Mouse (Mus musculus): Measurements from ENCODE around the gene Sash1. TPM values are rescaled to one million over a fixed set of nuclear protein-coding genes. Genes with fewer than 3 reads are reported as not detected.
"Not testable (repeated sequence)": the region's sequence is repeated elsewhere in the genome, so short reads cannot be mapped to it uniquely, and the experiment has no call there.

The Sash1 gene
- polyA plus RNA-seq, 1 experiment, result 19.9 TPM

- no peaks in the 10 kb centered on the region for H3K4me1 ChIP-seq (ENCODE audit: control insufficient read depth, insufficient read depth, insufficient read length, low read length)
- no peak for TF ChIP-seq POLR2A (IDR thresholded peaks at IDR 0.05; ENCODE audit: low read depth, low read length)
- TF ChIP-seq CTCF (IDR thresholded peaks at IDR 0.05; ENCODE audit: extremely low read depth, insufficient read length, insufficient replicate concordance, low read depth, low read length), result no peak
- H3K27me3 ChIP-seq (ENCODE audit: control insufficient read depth, insufficient read depth, low read length), result no peaks in the 10 kb centered on the region
- no peak overlapping the region for H3K27ac ChIP-seq (ENCODE audit: insufficient read depth, low read depth, low read length)
- WGBS, result 78% methylated on average over 13 of the region's 13 CpGs
- H3K36me3 ChIP-seq (ENCODE audit: control insufficient read depth, insufficient read depth, low read length), result peaks cover 10% of the 10 kb centered on the region; the same call in 1 of the 2 replicates
- H3K4me3 ChIP-seq (ENCODE audit: low read depth, low read length), result no peak overlapping the region
Observed at GRCm38 (mm10) chr10:8719345-8719744, 166.5 kb downstream of the Sash1 start.

DNA sequence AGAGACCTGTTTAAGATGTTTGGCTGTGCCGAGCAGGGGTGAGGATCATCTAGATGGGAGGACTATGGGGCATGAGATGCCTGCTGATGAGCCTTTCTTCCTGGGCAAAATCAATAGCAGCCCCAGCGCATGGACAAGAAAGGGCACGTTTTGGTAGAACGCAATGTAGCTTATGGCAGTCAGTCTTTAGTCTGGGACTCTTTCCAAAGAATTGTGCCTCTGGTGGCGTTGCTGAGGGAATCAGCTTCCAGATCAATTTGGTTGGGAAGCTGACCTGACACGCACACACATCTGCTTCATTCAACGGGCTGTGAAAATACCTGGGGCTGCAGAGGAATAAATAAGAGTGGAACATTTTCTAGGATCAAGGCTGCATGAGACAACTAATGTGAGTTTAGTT is 167.0 kb downstream of the Sash1 start:
- peaks cover 9% of the 10 kb centered on the region; the same call in 1 of the 2 replicates for H3K36me3 ChIP-seq (ENCODE audit: control insufficient read depth, insufficient read depth, low read length)
- H3K4me3 ChIP-seq (ENCODE audit: low read depth, low read length), result no peak overlapping the region
- no peaks in the 10 kb centered on the region for H3K27me3 ChIP-seq (ENCODE audit: control insufficient read depth, insufficient read depth, low read length)
- TF ChIP-seq CTCF (IDR thresholded peaks at IDR 0.05; ENCODE audit: extremely low read depth, insufficient read length, insufficient replicate concordance, low read depth, low read length), result no peak
- no peak for TF ChIP-seq POLR2A (IDR thresholded peaks at IDR 0.05; ENCODE audit: low read depth, low read length)
- WGBS, result 82% methylated on average over 7 of the region's 7 CpGs
- H3K27ac ChIP-seq (ENCODE audit: insufficient read depth, low read depth, low read length), result no peak overlapping the region
- no peaks in the 10 kb centered on the region for H3K4me1 ChIP-seq (ENCODE audit: control insufficient read depth, insufficient read depth, insufficient read length, low read length)

DNA sequence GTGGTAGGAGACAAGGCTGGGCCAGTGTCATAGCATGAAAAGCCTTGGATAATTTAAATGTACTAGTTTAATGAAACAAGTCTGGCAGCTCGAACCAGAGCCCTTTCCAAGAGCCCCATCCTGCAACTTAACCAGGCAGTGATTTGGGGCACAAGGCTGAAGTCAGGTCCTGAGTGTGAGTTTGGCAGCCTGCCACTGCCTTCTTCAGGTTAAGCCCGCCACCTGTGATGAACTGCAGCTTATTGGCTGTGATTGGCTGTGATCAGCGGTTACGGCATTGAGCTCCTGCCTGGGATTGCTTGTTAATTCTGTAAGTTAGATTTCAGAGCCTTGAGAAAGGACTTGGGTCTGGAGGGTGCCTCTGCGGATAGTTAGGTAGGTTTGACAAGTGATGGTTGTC is 168.7 kb downstream of the Sash1 start:
- WGBS, result 74% methylated on average over 5 of the region's 5 CpGs
- H3K4me1 ChIP-seq (ENCODE audit: control insufficient read depth, insufficient read depth, insufficient read length, low read length), result no peaks in the 10 kb centered on the region
- no peaks in the 10 kb centered on the region for H3K27me3 ChIP-seq (ENCODE audit: control insufficient read depth, insufficient read depth, low read length)
- H3K4me3 ChIP-seq (ENCODE audit: low read depth, low read length), result no peak overlapping the region
- 0 out of 2 replicates have a peak, but pooled peaks cover 1% of the 10 kb centered on the region for H3K36me3 ChIP-seq (ENCODE audit: control insufficient read depth, insufficient read depth, low read length)
- no peak overlapping the region for H3K27ac ChIP-seq (ENCODE audit: insufficient read depth, low read depth, low read length)
- TF ChIP-seq CTCF (IDR thresholded peaks at IDR 0.05; ENCODE audit: extremely low read depth, insufficient read length, insufficient replicate concordance, low read depth, low read length) (no peak), POLR2A (IDR thresholded peaks at IDR 0.05; ENCODE audit: low read depth, low read length) (no peak)

- H3K27ac ChIP-seq (ENCODE audit: insufficient read depth, low read depth, low read length), result no peak overlapping the region
- WGBS, result 10% methylated on average over 12 of the region's 12 CpGs
- TF ChIP-seq POLR2A (IDR thresholded peaks at IDR 0.05; ENCODE audit: low read depth, low read length) (no peak), CTCF (IDR thresholded peaks at IDR 0.05; ENCODE audit: extremely low read depth, insufficient read length, insufficient replicate concordance, low read depth, low read length) (peak; percentile 98)
Observed at GRCm38 (mm10) chr10:8715679-8716284, 170.1 kb downstream of the Sash1 start.

DNA sequence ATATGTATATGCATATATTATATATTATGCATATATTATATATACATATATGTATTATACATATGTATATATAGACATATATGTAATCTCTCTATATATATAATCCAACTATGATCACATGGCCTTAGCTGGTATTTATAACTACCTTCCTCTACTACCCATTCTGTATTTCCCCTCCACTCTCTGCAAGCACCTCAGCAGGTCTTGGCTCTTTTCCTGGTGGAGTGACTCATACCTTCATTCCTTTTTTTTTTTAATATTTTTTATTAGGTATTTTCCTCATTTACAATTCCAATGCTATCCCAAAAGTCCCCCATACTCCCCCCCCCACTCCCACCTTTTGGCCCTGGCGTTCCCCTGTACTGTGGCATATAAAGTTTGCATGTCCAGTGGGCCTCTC is 189.2 kb downstream of the Sash1 start:
- 84% methylated on average over 1 of the region's 1 CpGs for WGBS

More at GRCm38 (mm10) chr10:8715679-8716284, 170.1 kb downstream of the Sash1 start:
- Histone ChIP-seq H3K4me3 (ENCODE audit: low read depth, low read length) (no peak overlapping the region), H3K36me3 (ENCODE audit: control insufficient read depth, insufficient read depth, low read length) (no peaks in the 10 kb centered on the region), H3K4me1 (ENCODE audit: control insufficient read depth, insufficient read depth, insufficient read length, low read length) (no peaks in the 10 kb centered on the region), H3K27me3 (ENCODE audit: control insufficient read depth, insufficient read depth, low read length) (no peaks in the 10 kb centered on the region)

DNA sequence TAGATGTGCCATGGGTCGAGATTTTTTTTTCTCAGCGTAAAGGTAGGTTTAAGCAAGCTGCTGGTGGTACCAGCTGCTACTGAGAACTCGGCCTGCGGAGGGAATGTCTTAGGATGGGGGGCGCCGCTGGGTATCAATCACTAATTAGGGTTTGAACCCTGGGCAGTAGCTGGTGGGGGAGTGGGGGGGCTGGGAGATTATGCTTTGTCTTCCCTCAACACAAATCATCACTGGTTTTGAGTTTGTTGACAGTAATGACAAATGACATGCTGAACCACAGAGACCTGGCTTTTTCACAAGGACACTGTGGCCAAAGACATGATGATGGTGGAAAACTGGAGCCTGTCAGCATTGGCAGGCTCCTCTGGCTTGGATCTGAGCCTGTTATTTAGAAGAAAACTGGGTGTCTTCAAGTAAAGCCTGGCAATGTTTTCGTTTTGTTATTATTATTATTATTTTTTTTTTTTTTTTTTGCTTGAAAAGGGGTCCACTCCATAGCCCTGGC is 191.8 kb downstream of the Sash1 start:
- Histone ChIP-seq H3K27me3 (ENCODE audit: control insufficient read depth, insufficient read depth, low read length) (no peaks in the 10 kb centered on the region), H3K27ac (ENCODE audit: insufficient read depth, low read depth, low read length) (no peak overlapping the region), H3K36me3 (ENCODE audit: control insufficient read depth, insufficient read depth, low read length) (no peaks in the 10 kb centered on the region), H3K4me1 (ENCODE audit: control insufficient read depth, insufficient read depth, insufficient read length, low read length) (no peaks in the 10 kb centered on the region), H3K4me3 (ENCODE audit: low read depth, low read length) (no peak overlapping the region)
- no peak for TF ChIP-seq POLR2A (IDR thresholded peaks at IDR 0.05; ENCODE audit: low read depth, low read length)
- TF ChIP-seq CTCF (IDR thresholded peaks at IDR 0.05; ENCODE audit: extremely low read depth, insufficient read length, insufficient replicate concordance, low read depth, low read length), result no peak
- 79% methylated on average over 7 of the region's 7 CpGs for WGBS

More for the DNA sequence above, 189.2 kb downstream of the Sash1 start:
- not testable (repeated sequence) for H3K4me3 ChIP-seq (ENCODE audit: low read depth, low read length); H3K4me1 ChIP-seq (ENCODE audit: control insufficient read depth, insufficient read depth, insufficient read length, low read length); H3K27ac ChIP-seq (ENCODE audit: insufficient read depth, low read depth, low read length); H3K27me3 ChIP-seq (ENCODE audit: control insufficient read depth, insufficient read depth, low read length); H3K36me3 ChIP-seq (ENCODE audit: control insufficient read depth, insufficient read depth, low read length)

DNA sequence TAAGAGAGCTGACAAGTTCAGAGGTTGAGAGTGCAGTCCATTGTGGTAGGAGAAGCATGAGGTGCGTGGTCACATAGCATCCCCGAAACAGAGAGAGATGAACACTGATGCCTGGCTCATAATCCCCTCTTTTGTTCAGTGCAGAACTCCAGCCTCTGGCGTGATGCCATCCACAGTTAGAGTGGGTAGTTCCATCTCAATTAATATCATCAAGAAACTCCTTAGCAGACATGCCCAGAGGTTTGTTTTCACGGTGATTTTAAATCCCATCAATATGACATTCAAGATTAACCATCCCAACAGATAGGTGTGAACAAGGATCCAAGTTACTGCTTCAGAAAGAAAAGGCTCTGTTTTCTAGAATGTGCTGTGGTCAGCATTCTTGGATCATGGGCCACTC is 192.3 kb downstream of the Sash1 start:
- Histone ChIP-seq H3K4me3 (ENCODE audit: low read depth, low read length) (no peak overlapping the region), H3K4me1 (ENCODE audit: control insufficient read depth, insufficient read depth, insufficient read length, low read length) (no peaks in the 10 kb centered on the region), H3K27me3 (ENCODE audit: control insufficient read depth, insufficient read depth, low read length) (no peaks in the 10 kb centered on the region), H3K36me3 (ENCODE audit: control insufficient read depth, insufficient read depth, low read length) (no peaks in the 10 kb centered on the region), H3K27ac (ENCODE audit: insufficient read depth, low read depth, low read length) (no peak overlapping the region)
- 85% methylated on average over 4 of the region's 4 CpGs for WGBS
- no peak for TF ChIP-seq CTCF (IDR thresholded peaks at IDR 0.05; ENCODE audit: extremely low read depth, insufficient read length, insufficient replicate concordance, low read depth, low read length)
- TF ChIP-seq POLR2A (IDR thresholded peaks at IDR 0.05; ENCODE audit: low read depth, low read length), result no peak

All from small intestine, adult 2 months (tissue).